Mouse (Mus musculus) hindbrain, embryonic 15.5 days (tissue): Measurements from ENCODE around the gene Senp5. TPM values are rescaled to one million over a fixed set of nuclear protein-coding genes. Genes with fewer than 3 reads are reported as not detected.

Source experiments
- ATAC-seq: fragments of 200-750 bp; cut with Nextera tagmentation; 2 replicates; pipeline ENCODE4 v1.8.0; 2017; ENCODE audit warnings: low read depth, moderate number of reproducible peaks, moderate TSS enrichment; ENCODE audit not compliant: low FRiP score
- H3K27ac ChIP-seq: fragments of 300-500 bp; sonication (generic); replicated peaks from 2 replicates; pipeline ENCODE4 v1.5.1; 2015; ENCODE audit warnings: mild to moderate bottlenecking, inconsistent platforms
- H3K27me3 ChIP-seq: fragments of 300-500 bp; sonication (generic); 2 replicates; pipeline ENCODE4 v1.6.1; 2015; ENCODE audit warnings: control low read depth, inconsistent platforms
- H3K36me3 ChIP-seq: fragments of 300-500 bp; sonication (generic); 2 replicates; pipeline ENCODE4 v1.6.1; 2015; ENCODE audit warnings: control low read depth, inconsistent platforms
- H3K4me1 ChIP-seq: fragments of 300-500 bp; sonication (generic); replicated peaks from 2 replicates; pipeline ENCODE4 v1.6.1; 2015; ENCODE audit warnings: control low read depth, inconsistent platforms
- H3K4me2 ChIP-seq: fragments of 300-500 bp; sonication (generic); 2 replicates; pipeline ENCODE4 v1.6.1; 2015; ENCODE audit warnings: moderate library complexity, mild to moderate bottlenecking, inconsistent platforms
- H3K4me3 ChIP-seq: fragments of 300-500 bp; sonication (generic); 2 replicates; pipeline ENCODE4 v1.5.1; 2015; ENCODE audit warnings: mild to moderate bottlenecking, inconsistent platforms
- H3K9ac ChIP-seq: fragments of 300-500 bp; sonication (generic); 2 replicates; pipeline ENCODE4 v1.6.1; 2015; ENCODE audit warnings: inconsistent platforms
- H3K9me3 ChIP-seq: fragments of 300-500 bp; sonication (generic); 2 replicates; pipeline ENCODE4 v1.6.1; 2016; ENCODE audit warnings: control low read depth, inconsistent platforms
- WGBS: fragments of 180-500 bp; shearing (Covaris S2); methylation state at CpG from one replicate; pipeline ENCODE4 v1.1.7; 2015; 5-methylcytosine and 5-hydroxymethylcytosine counted together
- polyA plus RNA-seq: library from polyadenylated mRNA; unstranded; fragments of >200 nt; fragmentation: Nextera tagmentation; extraction: Ambion mirVana; gene quantifications from 2 replicates; pipeline ENCODE4 v1.2.1, GENCODE M21; 2015

The Senp5 gene
- 15.3 and 15.9 TPM in 2 replicates for polyA plus RNA-seq

DNA sequence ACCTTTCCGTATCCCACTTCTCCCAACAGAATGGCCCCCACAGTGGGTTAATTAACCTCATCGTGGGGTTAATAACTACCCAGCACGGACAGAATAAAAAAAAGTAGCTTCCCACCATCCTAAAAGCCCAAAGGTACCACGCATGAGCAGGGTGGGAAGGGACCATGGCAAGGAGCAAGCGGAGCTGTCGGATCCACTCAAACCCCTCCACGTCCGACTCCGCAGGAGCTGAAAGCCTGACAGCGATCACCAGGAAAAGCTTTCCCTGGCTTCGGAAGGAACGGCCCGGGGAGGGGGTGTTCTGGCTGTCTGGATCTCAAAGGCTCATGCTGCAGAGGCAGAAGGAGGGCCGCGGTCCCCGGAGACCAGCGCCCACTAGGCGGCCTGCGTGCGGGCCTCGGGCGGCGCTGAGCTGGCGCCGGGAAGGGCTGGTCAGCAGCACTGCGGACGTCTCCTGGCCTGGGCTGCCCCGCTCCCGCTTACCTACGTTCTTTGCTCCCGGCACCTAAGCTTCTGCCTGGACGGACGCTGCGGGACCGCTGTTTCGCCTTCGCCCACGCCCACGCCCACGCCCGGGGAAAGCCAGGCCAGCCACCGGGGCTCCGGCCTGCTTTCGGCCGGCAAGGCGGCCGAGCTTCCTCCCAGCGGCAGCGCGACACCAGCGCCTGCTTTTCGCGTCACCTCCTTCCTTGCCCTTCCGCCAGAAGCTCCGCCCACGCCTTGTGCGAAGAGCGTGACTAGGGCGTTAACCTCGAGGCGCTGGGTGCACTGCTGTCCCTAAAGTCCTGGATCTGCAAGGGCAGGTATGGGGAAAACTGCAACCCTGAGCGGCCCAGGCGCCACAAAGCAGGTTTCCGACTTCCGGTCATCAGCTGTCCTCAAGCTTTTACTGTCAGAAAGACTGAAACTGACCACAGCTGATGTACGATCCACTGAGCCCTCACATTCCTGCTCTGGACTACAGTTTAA lies at the start of gene Senp5:
TSS of gene Senp5 (minus strand) at position 779 of the 969 bp plus-strand sequence.
- Histone ChIP-seq H3K27ac (peak within 1 kb of the TSS; percentile 74), H3K27me3 (no peaks in the 10 kb centered on the region), H3K9ac (peak within 1 kb of the TSS; percentile 80), H3K9me3 (no peaks in the 10 kb centered on the region), H3K4me1 (peaks cover 19% of the 10 kb centered on the region), H3K4me2 (peak within 1 kb of the TSS; percentile 74), H3K4me3 (peak within 1 kb of the TSS; percentile 78), H3K36me3 (no peaks in the 10 kb centered on the region)
- peak; percentile 93 for ATAC-seq
- under 1% methylated on average over 65 of the region's 66 CpGs for WGBS

DNA sequence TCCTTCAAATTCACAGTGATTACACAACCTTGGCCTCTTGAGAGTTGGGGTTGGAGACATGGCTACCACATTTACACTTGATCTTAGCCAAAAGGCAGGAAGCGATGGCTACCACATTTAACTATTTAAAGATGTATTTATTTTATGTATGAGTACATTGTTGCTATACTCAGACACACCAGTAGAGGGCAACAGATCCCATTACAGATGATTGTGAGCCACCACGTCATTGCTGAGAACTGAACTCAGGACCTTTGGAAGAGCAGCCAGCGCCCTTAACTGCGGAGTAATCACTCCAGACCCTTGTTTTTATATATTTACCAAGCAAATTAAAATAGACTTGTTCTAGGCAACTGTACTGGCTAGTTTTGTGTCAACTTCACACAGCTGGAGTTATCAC lies 39.3 kb upstream of the Senp5 start:
- Histone ChIP-seq H3K9ac (no peak overlapping the region), H3K27ac (no peak overlapping the region), H3K4me3 (no peak overlapping the region), H3K9me3 (no peaks in the 10 kb centered on the region), H3K27me3 (no peaks in the 10 kb centered on the region), H3K4me2 (no peak overlapping the region), H3K36me3 (peaks cover 68% of the 10 kb centered on the region), H3K4me1 (no peaks in the 10 kb centered on the region)
- 90% methylated on average over 4 of the region's 4 CpGs for WGBS
- ATAC-seq, result no peak

GRCm38 (mm10) chr16:32019678-32020077 lies 16.6 kb upstream of the Senp5 start:
- H3K9me3 ChIP-seq, result no peaks in the 10 kb centered on the region
- no peak overlapping the region for H3K9ac ChIP-seq
- no peak overlapping the region for H3K27ac ChIP-seq
- ATAC-seq, result no peak
- no peak overlapping the region for H3K4me2 ChIP-seq
- no peaks in the 10 kb centered on the region for H3K4me1 ChIP-seq
- no peak overlapping the region for H3K4me3 ChIP-seq
- peaks cover 52% of the 10 kb centered on the region for H3K36me3 ChIP-seq
- WGBS, result 92% methylated on average over 9 of the region's 9 CpGs
- no peaks in the 10 kb centered on the region for H3K27me3 ChIP-seq

DNA sequence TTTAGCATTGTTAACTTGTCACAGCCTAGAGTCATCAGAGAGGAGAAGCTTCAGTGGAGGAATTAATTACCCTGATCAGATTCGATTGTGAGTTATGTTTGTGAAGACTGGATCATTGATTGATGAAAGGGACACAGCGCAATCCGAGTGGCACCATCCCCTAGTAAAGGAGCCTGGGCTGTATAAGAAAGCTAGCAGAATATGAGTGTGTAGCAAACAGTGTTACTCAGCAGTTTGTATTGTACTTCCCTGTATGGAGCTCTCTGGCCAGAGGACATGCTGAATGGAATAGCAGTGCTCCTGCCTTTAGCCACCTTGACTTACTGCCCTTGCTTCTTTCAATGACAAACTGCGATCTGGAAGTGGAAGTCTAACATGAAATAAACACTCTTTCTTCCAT lies 7.2 kb upstream of the Senp5 start:
- 89% methylated on average over 4 of the region's 4 CpGs for WGBS
- H3K36me3 ChIP-seq, result 0 out of 2 replicates have a peak, but pooled peaks cover 5% of the 10 kb centered on the region
- H3K9me3 ChIP-seq, result no peaks in the 10 kb centered on the region
- ATAC-seq, result no peak
- no peak overlapping the region for H3K4me3 ChIP-seq
- no peak overlapping the region for H3K9ac ChIP-seq
- no peaks in the 10 kb centered on the region for H3K4me1 ChIP-seq
- H3K4me2 ChIP-seq, result no peak overlapping the region
- H3K27ac ChIP-seq, result no peak overlapping the region
- H3K27me3 ChIP-seq, result no peaks in the 10 kb centered on the region

DNA sequence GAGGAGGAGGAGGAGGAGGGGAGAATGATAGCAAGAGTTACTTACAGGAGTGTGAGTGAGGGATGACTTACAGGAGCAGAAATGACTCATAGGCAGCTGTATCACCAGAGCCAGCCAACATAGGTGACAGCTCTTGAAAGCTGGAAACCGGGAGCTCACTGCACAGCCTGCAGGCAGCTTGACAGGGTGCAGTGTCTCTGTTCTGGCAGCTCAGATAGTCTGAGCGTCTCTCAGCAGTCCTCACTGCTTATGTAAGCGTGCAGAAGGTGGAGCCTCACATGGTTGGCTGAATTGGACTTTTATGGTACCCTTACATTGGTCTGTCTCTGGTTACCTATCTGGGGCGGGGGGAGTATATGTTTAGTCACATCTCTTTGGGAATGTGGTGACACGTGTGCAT lies 6.8 kb upstream of the Senp5 start:
- Histone ChIP-seq H3K36me3 (0 out of 2 replicates have a peak, but pooled peaks cover 5% of the 10 kb centered on the region), H3K9ac (no peak overlapping the region), H3K27ac (no peak overlapping the region), H3K27me3 (no peaks in the 10 kb centered on the region), H3K9me3 (no peaks in the 10 kb centered on the region), H3K4me3 (no peak overlapping the region), H3K4me2 (no peak overlapping the region), H3K4me1 (no peaks in the 10 kb centered on the region)
- WGBS, result 52% methylated on average over 5 of the region's 5 CpGs
- no peak for ATAC-seq

DNA sequence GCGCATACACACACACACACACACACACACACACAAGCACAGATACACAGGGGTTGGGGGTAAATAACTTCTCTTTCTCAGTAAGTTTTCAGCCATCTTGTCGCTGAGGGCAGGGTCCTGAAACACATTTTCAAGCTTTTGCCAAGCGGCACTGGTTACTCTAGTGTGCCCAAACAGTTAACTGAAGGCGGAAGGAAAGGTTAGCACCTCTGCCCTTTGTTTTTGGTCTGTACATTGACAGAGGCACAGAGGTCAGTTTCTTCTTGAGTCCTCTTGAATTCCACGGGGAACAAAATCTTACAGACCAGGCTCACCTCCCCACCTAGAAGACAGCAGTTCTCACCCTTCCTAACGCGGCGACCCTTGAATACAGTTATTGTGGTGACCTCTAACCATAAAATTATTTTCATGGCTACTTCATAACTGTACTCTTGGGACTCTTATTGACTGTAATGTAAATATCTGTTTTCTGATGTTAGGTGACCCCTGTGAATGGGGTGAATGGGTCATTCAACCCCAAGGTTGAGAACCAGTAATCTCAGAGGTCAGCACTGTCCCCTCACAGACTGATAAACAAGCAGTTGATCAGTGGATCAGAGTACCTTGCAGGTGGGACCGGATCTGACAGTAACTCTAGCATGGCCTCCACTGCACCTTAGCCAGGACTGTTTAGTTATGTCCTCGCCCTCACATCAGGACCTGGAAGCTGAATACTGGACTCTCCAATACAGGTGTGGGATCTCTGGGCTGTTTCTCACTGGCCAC lies 5.6 kb upstream of the Senp5 start:
- H3K4me3 ChIP-seq, result no peak overlapping the region
- no peak overlapping the region for H3K4me2 ChIP-seq
- ATAC-seq, result no peak
- H3K4me1 ChIP-seq, result peaks cover under 1% of the 10 kb centered on the region
- H3K27me3 ChIP-seq, result no peaks in the 10 kb centered on the region
- WGBS, result 69% methylated on average over 10 of the region's 10 CpGs
- H3K9ac ChIP-seq, result no peak overlapping the region
- H3K36me3 ChIP-seq, result 0 out of 2 replicates have a peak, but pooled peaks cover 3% of the 10 kb centered on the region
- no peak overlapping the region for H3K27ac ChIP-seq
- H3K9me3 ChIP-seq, result no peaks in the 10 kb centered on the region

DNA sequence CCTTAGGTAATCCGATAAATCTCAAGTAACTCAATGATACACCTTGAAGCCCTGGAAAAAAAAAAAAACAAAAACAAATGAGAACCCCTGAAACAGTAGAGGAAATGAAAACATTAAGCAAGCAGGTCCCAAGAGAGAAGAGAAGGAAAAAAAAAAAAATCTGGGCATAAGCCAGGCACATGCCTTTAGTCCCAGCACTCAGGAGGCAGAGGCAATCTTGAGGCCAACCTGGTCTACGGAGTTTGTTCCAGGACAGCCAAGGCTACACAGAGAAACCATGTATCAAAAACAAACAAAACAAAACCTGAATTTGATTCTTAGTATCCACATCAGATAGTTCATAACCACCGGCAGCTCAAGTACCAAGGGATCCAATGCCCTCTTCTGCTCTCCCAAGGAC lies 1.6 kb upstream of the Senp5 start:
- H3K4me2 ChIP-seq, result no peak overlapping the region
- no peak overlapping the region for H3K27ac ChIP-seq
- 98% methylated on average over 3 of the region's 3 CpGs for WGBS
- no peaks in the 10 kb centered on the region for H3K9me3 ChIP-seq
- no peaks in the 10 kb centered on the region for H3K36me3 ChIP-seq
- H3K9ac ChIP-seq, result no peak overlapping the region
- no peaks in the 10 kb centered on the region for H3K27me3 ChIP-seq
- peaks cover 19% of the 10 kb centered on the region for H3K4me1 ChIP-seq
- ATAC-seq, result no peak
- no peak overlapping the region for H3K4me3 ChIP-seq

GRCm38 (mm10) chr16:31996371-31996770 lies 6.7 kb downstream of the Senp5 start:
- H3K4me1 ChIP-seq, result peaks cover 4% of the 10 kb centered on the region
- H3K27me3 ChIP-seq, result no peaks in the 10 kb centered on the region
- no peak overlapping the region for H3K4me2 ChIP-seq
- no peak for ATAC-seq
- H3K4me3 ChIP-seq, result no peak overlapping the region
- no peak overlapping the region for H3K9ac ChIP-seq
- no peaks in the 10 kb centered on the region for H3K9me3 ChIP-seq
- WGBS, result 84% methylated on average over 5 of the region's 5 CpGs
- H3K36me3 ChIP-seq, result 0 out of 2 replicates have a peak, but pooled peaks cover 3% of the 10 kb centered on the region
- no peak overlapping the region for H3K27ac ChIP-seq

DNA sequence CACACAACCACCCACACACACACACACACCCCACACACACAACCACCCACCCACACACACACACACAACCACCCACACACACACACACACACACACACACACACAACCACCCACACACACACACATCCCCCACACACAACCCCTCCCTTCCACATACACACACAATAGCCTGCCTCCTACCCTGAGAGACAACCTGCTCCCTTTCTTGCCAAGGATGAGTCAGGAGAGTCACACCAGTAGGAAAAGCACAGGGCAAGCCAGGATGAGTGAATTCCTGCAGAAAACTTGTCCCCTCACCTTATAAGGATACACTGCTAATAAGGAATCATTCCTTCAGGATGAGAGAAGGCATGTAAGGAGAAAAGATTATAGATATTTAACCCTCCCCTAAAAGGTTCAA lies 9.1 kb downstream of the Senp5 start:
- H3K4me2 ChIP-seq, result no peak overlapping the region
- H3K36me3 ChIP-seq, result peaks cover 15% of the 10 kb centered on the region
- no peak overlapping the region for H3K9ac ChIP-seq
- no peaks in the 10 kb centered on the region for H3K9me3 ChIP-seq
- H3K4me3 ChIP-seq, result no peak overlapping the region
- ATAC-seq, result no peak
- no peaks in the 10 kb centered on the region for H3K27me3 ChIP-seq
- no peak overlapping the region for H3K27ac ChIP-seq
- no peaks in the 10 kb centered on the region for H3K4me1 ChIP-seq

DNA sequence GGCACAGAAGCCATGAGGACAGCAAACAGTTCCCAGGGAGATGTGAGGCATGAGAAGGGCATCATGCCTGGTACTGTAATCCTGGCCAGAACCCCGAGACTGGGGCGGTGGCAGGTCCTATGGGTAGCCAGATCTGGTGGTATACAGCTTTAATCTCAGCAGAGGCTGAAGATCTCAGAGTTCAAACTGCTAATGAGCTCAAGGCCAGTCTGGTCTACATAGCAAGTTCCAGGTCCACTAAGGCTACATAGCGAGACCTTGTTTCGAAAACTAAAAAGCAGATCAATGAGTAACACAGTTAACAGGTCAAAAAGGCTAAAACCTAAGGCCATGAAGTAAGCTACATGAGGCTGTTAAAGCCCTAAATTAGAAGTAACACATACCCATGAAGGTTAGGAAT lies 9.9 kb downstream of the Senp5 start:
- H3K9ac ChIP-seq, result no peak overlapping the region
- H3K4me2 ChIP-seq, result no peak overlapping the region
- WGBS, result 94% methylated on average over 4 of the region's 4 CpGs
- H3K36me3 ChIP-seq, result peaks cover 22% of the 10 kb centered on the region
- no peaks in the 10 kb centered on the region for H3K4me1 ChIP-seq
- no peaks in the 10 kb centered on the region for H3K27me3 ChIP-seq
- H3K9me3 ChIP-seq, result no peaks in the 10 kb centered on the region
- H3K27ac ChIP-seq, result no peak overlapping the region
- no peak overlapping the region for H3K4me3 ChIP-seq
- ATAC-seq, result no peak

GRCm38 (mm10) chr16:31992039-31992438 lies 11.0 kb downstream of the Senp5 start:
- H3K9me3 ChIP-seq, result no peaks in the 10 kb centered on the region
- WGBS, result 62% methylated on average over 1 of the region's 1 CpGs
- no peak overlapping the region for H3K27ac ChIP-seq
- no peak overlapping the region for H3K9ac ChIP-seq
- no peaks in the 10 kb centered on the region for H3K4me1 ChIP-seq
- H3K27me3 ChIP-seq, result no peaks in the 10 kb centered on the region
- H3K4me2 ChIP-seq, result no peak overlapping the region
- no peak for ATAC-seq
- peaks cover 24% of the 10 kb centered on the region for H3K36me3 ChIP-seq
- H3K4me3 ChIP-seq, result no peak overlapping the region

DNA sequence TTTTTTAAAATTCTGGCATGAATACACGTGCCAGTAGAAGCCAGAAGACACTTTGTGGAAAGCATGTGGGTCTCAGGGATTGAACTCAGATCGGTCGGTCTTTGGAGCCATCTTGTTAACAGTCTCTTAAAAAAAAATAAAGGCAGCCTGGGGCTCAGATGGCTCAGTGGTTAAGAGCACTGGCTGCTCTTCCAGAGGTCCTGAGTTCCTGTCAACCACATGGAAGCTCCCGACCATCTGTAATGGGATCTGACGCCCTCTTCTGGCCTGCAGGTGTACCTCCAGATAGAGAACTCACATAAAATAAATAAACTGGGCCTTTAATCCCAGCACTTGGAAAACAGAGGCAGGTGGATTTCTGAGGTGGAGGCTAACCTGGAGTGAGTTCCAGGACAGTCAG lies 22.1 kb downstream of the Senp5 start:
- WGBS, result 81% methylated on average over 5 of the region's 5 CpGs
- no peak overlapping the region for H3K27ac ChIP-seq
- no peaks in the 10 kb centered on the region for H3K27me3 ChIP-seq
- no peak for ATAC-seq
- H3K36me3 ChIP-seq, result peaks cover 31% of the 10 kb centered on the region
- H3K4me1 ChIP-seq, result no peaks in the 10 kb centered on the region
- H3K4me3 ChIP-seq, result no peak overlapping the region
- H3K9ac ChIP-seq, result no peak overlapping the region
- H3K9me3 ChIP-seq, result no peaks in the 10 kb centered on the region
- no peak overlapping the region for H3K4me2 ChIP-seq
